Mouse (Mus musculus) liver, embryonic 15.5 days (tissue): ENCODE measurements around the gene Nop58. TPM values are rescaled to one million over a fixed set of nuclear protein-coding genes. Genes with fewer than 3 reads are reported as not detected.
"Not testable (repeated sequence)": the region's sequence is repeated elsewhere in the genome, so short reads cannot be mapped to it uniquely, and the experiment has no call there.

ENCODE experiments used
- ATAC-seq: fragments of 200-750 bp; cut with Nextera tagmentation; 2 replicates; pipeline ENCODE4 v1.8.0; 2017; ENCODE audit warnings: moderate number of reproducible peaks, mild to moderate bottlenecking, moderate library complexity; ENCODE audit not compliant: insufficient read depth
- H3K27ac ChIP-seq: fragments of 300-500 bp; sonication (generic); replicated peaks from 2 replicates; pipeline ENCODE4 v1.5.1; 2015; ENCODE audit warnings: mild to moderate bottlenecking, inconsistent platforms
- H3K27me3 ChIP-seq: fragments of 300-500 bp; sonication (generic); 2 replicates; pipeline ENCODE4 v1.6.1; 2015; ENCODE audit warnings: mild to moderate bottlenecking, inconsistent platforms
- H3K36me3 ChIP-seq: fragments of 300-500 bp; sonication (generic); replicated peaks from 2 replicates; pipeline ENCODE4 v1.6.1; 2015; ENCODE audit warnings: moderate library complexity, mild to moderate bottlenecking, inconsistent platforms
- H3K4me1 ChIP-seq: fragments of 300-500 bp; sonication (generic); replicated peaks from 2 replicates; pipeline ENCODE4 v1.6.1; 2015; ENCODE audit warnings: inconsistent platforms
- H3K4me2 ChIP-seq: fragments of 300-500 bp; sonication (generic); 2 replicates; pipeline ENCODE4 v1.6.1; 2015; ENCODE audit warnings: moderate library complexity, mild to moderate bottlenecking, inconsistent platforms
- H3K4me3 ChIP-seq: fragments of 300-500 bp; sonication (generic); replicated peaks from 2 replicates; pipeline ENCODE4 v1.5.1; 2015; ENCODE audit warnings: mild to moderate bottlenecking, inconsistent platforms
- H3K9ac ChIP-seq: fragments of 300-500 bp; sonication (generic); 2 replicates; pipeline ENCODE4 v1.6.1; 2015; ENCODE audit warnings: moderate library complexity, mild to moderate bottlenecking, inconsistent platforms
- H3K9me3 ChIP-seq: fragments of 300-500 bp; sonication (generic); replicated peaks from 2 replicates; pipeline ENCODE4 v1.6.1; 2016; ENCODE audit warnings: inconsistent platforms
- WGBS: fragments of 180-500 bp; shearing (Covaris S2); methylation state at CpG from one replicate; pipeline ENCODE4 v1.1.7; 2015; ENCODE audit warnings: mixed read lengths; ENCODE audit not compliant: insufficient replicate concordance; 5-methylcytosine and 5-hydroxymethylcytosine counted together
- polyA plus RNA-seq: library from polyadenylated mRNA; unstranded; fragments of >200 nt; fragmentation: Nextera tagmentation; extraction: Ambion mirVana; gene quantifications from 2 replicates; pipeline ENCODE4 v1.2.1, GENCODE M21; 2015

Gene Nop58
- polyA plus RNA-seq = 106 and 112 TPM in 2 replicates

GRCm38 (mm10) chr1:59684819-59685755, at the start of gene Nop58:
Gene Nop58, plus strand, starts transcription at chr1:59684971.
- Histone ChIP-seq H3K9me3 (no peaks in the 10 kb centered on the region), H3K27me3 (peaks cover 20% of the 10 kb centered on the region), H3K4me1 (peaks cover 40% of the 10 kb centered on the region), H3K36me3 (peaks cover 11% of the 10 kb centered on the region), H3K4me2 (peak within 1 kb of the TSS; percentile 80), H3K27ac (peak within 1 kb of the TSS; percentile 80), H3K9ac (peak within 1 kb of the TSS; percentile 71), H3K4me3 (peak within 1 kb of the TSS; percentile 75)
- under 1% methylated on average over 49 of the region's 49 CpGs for WGBS
- peak; percentile 94 for ATAC-seq

- Histone ChIP-seq H3K9ac (no peak overlapping the region), H3K4me1 (peaks cover 31% of the 10 kb centered on the region), H3K4me3 (no peak overlapping the region), H3K27me3 (no peaks in the 10 kb centered on the region), H3K9me3 (no peaks in the 10 kb centered on the region), H3K27ac (no peak overlapping the region), H3K36me3 (peaks cover 10% of the 10 kb centered on the region; the same call in 1 of the 2 replicates), H3K4me2 (no peak overlapping the region)
- 48% methylated on average over 1 of the region's 1 CpGs for WGBS
- ATAC-seq = 0 out of 2 replicates have a peak, but pooled peaks have one; percentile 31
Observed at GRCm38 (mm10) chr1:59636349-59636748, 48.4 kb upstream of the Nop58 start.

DNA sequence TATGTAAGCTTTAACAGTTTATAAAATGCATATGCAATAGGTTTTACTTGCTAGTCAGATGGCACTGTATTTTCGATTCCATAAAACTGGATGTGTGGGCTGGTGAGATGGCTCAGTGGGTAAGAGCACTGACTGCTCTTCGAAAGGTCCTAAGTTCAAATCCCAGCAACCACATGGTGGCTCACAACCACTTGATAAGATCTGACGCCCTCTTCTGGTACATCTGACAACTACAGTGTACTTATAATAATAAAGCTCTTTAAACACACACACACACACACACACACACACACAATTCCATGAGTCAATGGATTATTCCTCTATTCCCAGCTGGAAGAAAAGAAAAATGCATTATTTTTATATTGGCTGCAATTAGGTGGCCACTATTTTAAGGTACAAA, 46.4 kb upstream of the Nop58 start:
- Histone ChIP-seq H3K27ac (no peak overlapping the region), H3K4me3 (no peak overlapping the region), H3K9me3 (no peaks in the 10 kb centered on the region), H3K4me2 (no peak overlapping the region), H3K9ac (no peak overlapping the region), H3K27me3 (no peaks in the 10 kb centered on the region), H3K4me1 (peaks cover 20% of the 10 kb centered on the region), H3K36me3 (peaks cover 22% of the 10 kb centered on the region)
- no peak for ATAC-seq
- 60% methylated on average over 3 of the region's 3 CpGs for WGBS

- no peak overlapping the region for H3K4me3 ChIP-seq
- no peak for ATAC-seq
- H3K4me1 ChIP-seq = 0 out of 2 replicates have a peak, but pooled peaks cover 3% of the 10 kb centered on the region
- H3K4me2 ChIP-seq = no peak overlapping the region
- H3K9me3 ChIP-seq = no peaks in the 10 kb centered on the region
- no peak overlapping the region for H3K9ac ChIP-seq
- H3K36me3 ChIP-seq = peaks cover 41% of the 10 kb centered on the region
- 15% methylated on average over 1 of the region's 1 CpGs for WGBS
- no peak overlapping the region for H3K27ac ChIP-seq
- no peaks in the 10 kb centered on the region for H3K27me3 ChIP-seq
Observed at GRCm38 (mm10) chr1:59642488-59642887, 42.3 kb upstream of the Nop58 start.

- not testable (repeated sequence) for H3K27ac ChIP-seq, H3K4me2 ChIP-seq, ATAC-seq, H3K4me1 ChIP-seq, H3K27me3 ChIP-seq, H3K9ac ChIP-seq, H3K9me3 ChIP-seq, H3K4me3 ChIP-seq
- H3K36me3 ChIP-seq = peaks cover 52% of the 10 kb centered on the region
- 74% methylated on average over 2 of the region's 2 CpGs for WGBS
Observed at GRCm38 (mm10) chr1:59646502-59646901, 38.3 kb upstream of the Nop58 start.

- Histone ChIP-seq H3K27ac (no peak overlapping the region), H3K9me3 (no peaks in the 10 kb centered on the region), H3K27me3 (no peaks in the 10 kb centered on the region), H3K4me3 (no peak overlapping the region), H3K36me3 (peaks cover 57% of the 10 kb centered on the region), H3K9ac (no peak overlapping the region), H3K4me2 (no peak overlapping the region), H3K4me1 (no peaks in the 10 kb centered on the region)
- no peak for ATAC-seq
- WGBS = 53% methylated on average over 3 of the region's 3 CpGs
Observed at GRCm38 (mm10) chr1:59651201-59651819, 33.5 kb upstream of the Nop58 start.

GRCm38 (mm10) chr1:59653243-59653911, 31.4 kb upstream of the Nop58 start:
- Histone ChIP-seq H3K4me2 (no peak overlapping the region), H3K36me3 (peaks cover 41% of the 10 kb centered on the region), H3K9ac (no peak overlapping the region), H3K4me3 (no peak overlapping the region), H3K27ac (no peak overlapping the region), H3K27me3 (no peaks in the 10 kb centered on the region), H3K4me1 (no peaks in the 10 kb centered on the region), H3K9me3 (no peaks in the 10 kb centered on the region)
- 78% methylated on average over 3 of the region's 3 CpGs for WGBS
- no peak for ATAC-seq

DNA sequence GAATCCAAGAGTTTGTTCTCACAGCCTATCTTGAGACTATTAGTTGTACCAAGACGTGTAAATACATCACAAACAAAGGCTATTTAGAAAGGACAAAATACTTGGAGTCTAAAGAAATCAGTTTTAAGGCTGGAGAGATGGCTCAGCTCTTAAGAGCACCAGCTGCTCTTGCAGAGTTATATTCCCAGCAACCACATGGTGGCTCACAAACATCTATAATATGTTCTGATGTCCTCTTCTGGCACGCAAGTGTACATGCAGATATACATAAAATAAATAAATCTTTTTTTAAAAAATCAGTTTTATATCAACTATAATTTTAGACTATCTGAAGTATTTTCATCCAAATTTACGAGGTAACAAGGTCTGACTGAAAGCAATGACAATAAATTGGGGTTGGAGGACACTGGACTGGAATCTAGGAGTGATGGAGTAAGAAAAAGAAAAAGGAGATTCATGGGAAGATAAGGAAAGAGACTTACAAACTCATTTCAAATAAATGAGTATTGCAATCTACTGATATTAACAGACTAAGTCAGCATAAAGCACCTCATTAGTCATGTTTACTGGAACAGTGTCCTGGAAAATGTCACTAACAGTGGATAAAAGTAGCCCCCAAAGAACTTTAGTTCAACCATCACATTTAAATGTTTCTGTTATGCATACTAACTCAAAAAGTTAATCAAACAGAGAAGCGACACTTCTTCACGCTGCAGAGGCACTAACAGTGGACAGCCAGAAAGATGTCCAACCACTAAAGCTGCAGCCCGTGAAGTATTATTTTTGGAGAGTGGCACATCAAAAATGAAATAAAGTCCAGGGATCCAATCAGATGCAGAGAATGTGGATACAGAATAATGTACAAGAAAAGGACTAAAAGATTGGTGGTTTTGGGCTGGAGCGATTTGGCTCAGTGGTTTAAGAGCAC, 28.3 kb upstream of the Nop58 start:
- no peak overlapping the region for H3K4me3 ChIP-seq

DNA sequence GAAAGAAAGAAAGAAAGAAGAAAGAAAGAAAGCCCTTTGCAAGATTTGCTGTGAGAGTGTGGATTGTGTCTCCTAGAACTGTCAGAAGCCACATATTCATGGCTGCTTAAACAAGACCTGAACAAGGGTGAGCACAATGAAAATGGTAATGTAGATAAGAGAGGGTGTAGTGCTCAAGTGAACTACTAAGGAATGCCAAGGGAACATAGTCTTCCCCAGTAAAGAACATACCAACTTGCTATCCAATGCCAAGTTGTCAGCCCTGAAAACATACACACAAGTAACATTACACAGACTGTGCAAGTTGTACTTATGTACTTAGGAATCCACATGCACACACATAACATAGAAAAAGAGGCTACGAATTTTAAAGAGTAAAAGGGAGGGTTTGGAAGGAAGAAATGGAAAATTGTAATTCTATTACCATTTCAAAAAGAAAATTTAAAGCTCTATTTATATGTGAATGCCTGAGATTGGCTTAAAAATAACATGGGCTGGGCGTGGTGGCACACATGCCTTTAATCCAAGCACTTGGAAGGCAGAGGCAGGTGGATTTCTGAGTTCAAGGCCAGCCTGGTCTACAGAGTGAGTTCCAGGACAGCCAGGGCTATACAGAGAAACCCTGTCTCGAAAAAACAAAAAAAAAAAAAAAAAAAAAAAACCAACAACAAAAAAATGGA, 21.2 kb upstream of the Nop58 start:
- no peak overlapping the region for H3K4me3 ChIP-seq
- no peaks in the 10 kb centered on the region for H3K27me3 ChIP-seq
- no peaks in the 10 kb centered on the region for H3K9me3 ChIP-seq
- ATAC-seq = no peak
- H3K4me2 ChIP-seq = no peak overlapping the region
- 0 out of 2 replicates have a peak, but pooled peaks cover 14% of the 10 kb centered on the region for H3K36me3 ChIP-seq
- peaks cover 27% of the 10 kb centered on the region for H3K4me1 ChIP-seq
- no peak overlapping the region for H3K27ac ChIP-seq
- 69% methylated on average over 3 of the region's 3 CpGs for WGBS
- no peak overlapping the region for H3K9ac ChIP-seq

More for the DNA sequence above, 28.3 kb upstream of the Nop58 start:
- WGBS = 81% methylated on average over 7 of the region's 7 CpGs
- Histone ChIP-seq H3K27me3 (no peaks in the 10 kb centered on the region), H3K4me1 (peaks cover 6% of the 10 kb centered on the region), H3K9ac (no peak overlapping the region), H3K27ac (no peak overlapping the region), H3K4me2 (no peak overlapping the region), H3K9me3 (no peaks in the 10 kb centered on the region), H3K36me3 (peaks cover 31% of the 10 kb centered on the region)
- ATAC-seq = no peak

GRCm38 (mm10) chr1:59668871-59669270, 15.9 kb upstream of the Nop58 start:
- H3K4me3 ChIP-seq = peak overlapping the region; percentile 93
- H3K4me1 ChIP-seq = peaks cover 32% of the 10 kb centered on the region
- H3K36me3 ChIP-seq = 0 out of 2 replicates have a peak, but pooled peaks cover 11% of the 10 kb centered on the region
- H3K27ac ChIP-seq = no peak overlapping the region
- no peak for ATAC-seq
- peak overlapping the region; percentile 80 for H3K4me2 ChIP-seq
- H3K9me3 ChIP-seq = no peaks in the 10 kb centered on the region
- no peaks in the 10 kb centered on the region for H3K27me3 ChIP-seq
- 65% methylated on average over 2 of the region's 2 CpGs for WGBS
- no peak overlapping the region; the same call in 1 of the 2 replicates for H3K9ac ChIP-seq
